Mouse (Mus musculus) lung, postnatal 0 days (tissue): ENCODE measurements around the gene Iqsec1.

Experiments used
- CTCF ChIP-seq: IDR thresholded peaks from 2 replicates; pipeline ENCODE4 v1.5.1; 2016; ENCODE audit warnings: antibody characterized with exemption, mild to moderate bottlenecking
- EP300 ChIP-seq: IDR thresholded peaks from 2 replicates; pipeline ENCODE4 v1.6.1; 2016; ENCODE audit warnings: antibody characterized with exemption, mild to moderate bottlenecking, control low read depth

DNA sequence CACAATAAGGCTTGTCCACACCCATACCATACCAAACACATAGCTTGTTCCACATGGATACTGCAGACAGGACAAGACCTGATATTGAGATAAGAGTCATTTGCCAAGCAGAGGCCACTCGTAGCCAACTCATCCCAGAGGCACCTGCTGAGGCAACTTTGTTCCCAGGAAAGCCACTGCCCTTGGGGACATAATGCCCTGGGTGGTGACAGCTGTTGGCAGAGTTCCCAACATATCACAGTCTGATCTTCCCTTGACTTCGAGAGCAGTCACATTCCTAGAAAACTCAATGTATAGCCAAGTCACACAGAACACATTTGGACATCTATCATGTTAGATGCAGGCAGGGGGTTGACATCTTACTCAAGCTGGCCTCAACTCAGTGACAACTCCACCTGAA is 183.4 kb downstream of the Iqsec1 start:
- TF ChIP-seq EP300 = no peak
- TF ChIP-seq CTCF = no peak
